Mouse (Mus musculus): ENCODE measurements at regions not wholly inside any gene's neighbourhood (a gene's known extent, or its start where the extent isn't known, plus 50 kb on each side); places are given as distances from the start of the nearest gene placed in this dataset.
"Not testable (repeated sequence)": the region's sequence is repeated elsewhere in the genome, so short reads cannot be mapped to it uniquely, and the experiment has no call there.

DNA sequence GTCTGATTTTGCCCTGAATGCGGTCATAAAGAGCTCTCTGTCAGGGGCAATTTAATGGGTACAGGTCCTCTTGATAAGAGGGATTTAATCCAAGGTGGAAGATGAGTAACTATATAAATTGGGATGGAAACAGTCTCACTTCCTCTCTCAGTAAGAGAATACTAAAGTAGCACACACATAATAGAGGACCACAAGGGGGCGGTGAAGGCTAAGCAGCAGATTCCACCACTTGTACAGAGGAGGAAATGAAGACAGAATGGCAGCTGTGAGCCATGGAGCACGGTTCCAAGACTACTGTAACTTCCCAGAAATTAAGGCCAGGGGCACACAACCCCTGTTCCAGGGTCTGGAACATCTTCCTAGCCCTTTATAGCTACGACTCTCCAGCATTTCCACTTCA is 262.6 kb upstream of the Ywhaq start:
- not testable (repeated sequence) for DNase-seq (ENCODE audit: low spot score in 2 of 2)

DNA sequence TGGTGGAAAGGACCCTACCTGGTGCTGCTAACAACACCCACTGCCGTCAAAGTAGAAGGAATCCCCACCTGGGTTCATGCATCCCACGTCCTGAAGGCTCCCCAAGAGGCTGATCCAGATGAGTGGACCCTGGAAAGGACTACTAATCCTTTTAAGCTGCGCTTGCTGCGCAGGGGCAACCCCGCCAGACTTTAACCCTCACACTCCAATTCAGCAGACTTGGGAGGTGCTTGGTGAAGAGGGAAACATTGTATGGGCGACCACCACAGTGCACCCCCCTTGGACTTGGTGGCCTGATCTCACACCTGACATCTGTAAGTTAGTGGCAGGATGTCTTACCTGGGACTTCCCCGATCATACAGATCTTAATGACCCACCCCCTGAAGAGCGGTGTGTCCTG is 231.9 kb upstream of the Ywhaq start:
- DNase-seq (ENCODE audit: low spot score in 2 of 2), result not testable (repeated sequence)

DNA sequence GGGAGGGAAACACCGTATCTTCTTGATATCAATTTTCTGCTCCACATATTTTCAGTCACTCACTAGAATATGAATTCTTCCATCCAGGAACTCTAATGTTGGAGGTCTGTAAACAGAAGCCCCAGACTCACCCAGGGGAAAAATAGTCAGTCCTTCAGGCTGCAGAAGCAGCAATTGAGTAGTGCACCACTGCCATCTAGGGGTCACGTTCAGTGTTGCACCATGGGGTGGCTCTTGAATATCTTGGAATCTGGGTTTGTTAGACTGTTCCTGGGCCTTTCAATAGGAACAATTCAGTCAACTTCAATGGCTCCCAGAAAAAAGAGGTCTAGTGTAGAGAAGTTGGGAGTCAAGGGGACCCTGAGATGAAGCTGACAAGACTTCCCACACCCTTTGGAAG is 196.3 kb upstream of the Ywhaq start:
- DNase-seq (ENCODE audit: low spot score in 2 of 2), result peak; percentile 5 to 60

DNA sequence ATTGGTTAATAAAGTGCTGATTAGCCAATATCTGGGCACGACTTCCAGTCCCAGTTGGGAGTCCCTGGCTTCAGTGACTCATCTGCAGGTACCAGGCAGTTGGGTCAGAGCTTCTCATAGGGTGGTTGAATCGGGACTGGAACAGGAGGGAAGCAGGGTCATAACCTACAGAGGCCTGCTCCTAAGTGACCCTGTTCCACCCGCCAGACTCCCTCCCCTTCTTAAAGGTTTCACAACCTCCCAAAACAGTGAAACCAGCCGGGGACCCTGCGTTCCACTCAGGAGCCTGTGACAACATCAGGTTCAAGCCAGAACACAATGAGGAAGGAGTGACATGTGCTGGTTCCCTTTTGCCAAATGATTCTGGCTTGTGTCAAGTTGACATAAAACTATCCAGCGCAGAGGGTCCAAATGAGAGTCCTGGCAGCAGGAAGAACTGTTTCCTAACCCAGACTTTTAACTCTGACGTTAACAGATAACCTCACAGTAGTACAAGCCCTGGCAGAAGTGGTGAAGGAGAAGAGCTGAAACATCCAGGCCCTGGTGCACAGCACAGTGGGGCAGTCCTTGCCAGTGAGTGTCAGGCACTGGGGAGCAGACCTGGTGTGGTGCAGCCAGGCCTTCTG is 151.1 kb upstream of the Ywhaq start:
- DNase-seq (ENCODE audit: low spot score in 2 of 2), result no peak

DNA sequence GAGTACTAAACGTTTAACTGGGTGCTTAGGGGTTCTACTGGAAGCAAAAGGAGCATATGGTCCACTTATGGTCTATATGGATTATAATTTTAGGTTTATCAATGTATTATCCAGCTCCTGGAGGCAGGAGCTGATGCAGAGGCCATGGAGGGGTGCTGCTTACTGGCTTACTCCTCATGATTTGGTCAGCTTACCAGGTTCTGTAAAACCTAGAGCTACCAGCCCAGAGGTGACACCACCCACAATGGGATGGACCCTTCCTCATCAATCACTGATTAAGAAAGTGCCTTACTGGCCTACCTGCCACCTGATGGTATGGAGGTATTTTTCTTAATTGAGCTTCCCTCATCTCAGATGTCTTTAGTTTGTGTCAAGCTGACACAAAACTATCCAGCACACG is 126.5 kb upstream of the Ywhaq start:
- DNase-seq (ENCODE audit: low spot score in 2 of 2), result not testable (repeated sequence)

DNA sequence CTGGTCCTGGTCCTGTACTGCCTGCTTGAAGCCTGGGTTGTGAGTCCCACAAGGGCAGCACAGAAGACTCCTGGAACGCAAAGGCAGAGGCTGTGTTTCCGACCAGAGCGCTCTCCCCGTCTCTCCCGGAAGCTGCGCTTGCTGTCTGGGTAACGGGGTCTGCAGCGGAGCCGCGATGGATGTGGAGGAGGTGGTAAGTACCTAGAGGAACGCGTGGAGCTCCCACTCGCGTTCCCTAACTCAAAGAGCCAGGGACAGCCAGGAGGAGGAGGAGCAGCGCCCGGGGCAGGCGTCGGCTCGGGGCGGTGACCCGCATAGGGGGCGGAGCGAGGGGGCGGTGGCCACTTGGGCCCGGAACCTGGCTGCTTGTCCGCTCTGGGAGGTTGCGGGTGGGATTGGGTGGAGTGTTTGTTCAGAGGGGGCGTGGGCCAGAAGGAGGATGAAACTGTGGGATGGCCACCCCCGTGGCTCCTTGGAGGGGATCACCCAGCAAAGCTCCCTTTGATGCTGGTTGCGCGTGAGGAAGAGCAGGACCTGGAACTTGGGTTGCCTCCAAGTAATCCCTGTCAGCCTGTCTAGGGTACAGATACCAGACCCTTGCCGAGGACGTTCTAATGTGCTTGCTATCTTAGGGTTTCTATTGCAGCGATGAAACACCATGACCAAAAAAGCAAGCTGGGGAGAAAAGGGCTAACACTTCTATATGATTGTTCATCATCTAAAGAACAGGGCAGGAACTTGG is 125.9 kb upstream of the Ywhaq start:
- peak; percentile 46 to 48 for DNase-seq (ENCODE audit: low spot score in 2 of 2)

DNA sequence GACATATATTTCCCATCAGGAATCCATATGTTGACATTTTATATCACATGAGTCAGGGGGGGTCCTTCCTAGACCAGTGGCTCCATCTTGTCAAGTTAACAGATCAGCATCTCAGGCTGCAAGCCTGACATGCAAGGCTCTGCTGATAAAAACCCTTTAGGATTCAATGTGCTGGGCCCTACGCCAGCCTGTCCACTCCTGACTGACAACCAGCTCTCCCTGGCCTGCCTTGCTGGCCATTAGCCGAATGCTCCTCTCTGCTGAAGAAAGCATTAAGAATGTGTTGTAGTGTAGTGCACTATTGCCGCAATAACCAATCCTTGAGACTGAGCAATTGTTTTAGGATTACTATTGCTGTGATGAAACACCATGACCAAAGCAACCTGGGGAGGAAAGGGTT is 114.3 kb upstream of the Ywhaq start:
- DNase-seq (ENCODE audit: low spot score in 2 of 2), result no peak

DNA sequence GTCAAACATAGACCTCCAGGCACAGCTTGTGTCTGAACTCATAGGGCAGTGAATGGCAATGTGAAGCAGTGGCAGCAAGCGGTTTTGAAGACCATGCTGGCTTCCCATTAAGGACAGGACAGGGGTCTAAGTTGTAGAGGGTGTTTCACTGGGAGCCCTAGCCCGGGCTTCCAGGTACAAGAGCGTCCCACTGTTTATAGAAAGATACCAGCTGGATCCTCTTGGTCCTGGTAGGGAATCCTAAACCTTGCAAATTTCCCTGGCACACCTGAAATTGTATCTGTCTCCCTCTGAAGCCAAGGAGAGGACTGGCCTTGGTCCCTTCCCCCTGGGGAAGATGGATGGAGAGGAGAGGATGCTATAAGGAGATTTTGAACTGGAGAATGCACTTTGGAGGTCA is 111.9 kb upstream of the Ywhaq start:
- not testable (repeated sequence) for DNase-seq (ENCODE audit: low spot score in 2 of 2)

DNA sequence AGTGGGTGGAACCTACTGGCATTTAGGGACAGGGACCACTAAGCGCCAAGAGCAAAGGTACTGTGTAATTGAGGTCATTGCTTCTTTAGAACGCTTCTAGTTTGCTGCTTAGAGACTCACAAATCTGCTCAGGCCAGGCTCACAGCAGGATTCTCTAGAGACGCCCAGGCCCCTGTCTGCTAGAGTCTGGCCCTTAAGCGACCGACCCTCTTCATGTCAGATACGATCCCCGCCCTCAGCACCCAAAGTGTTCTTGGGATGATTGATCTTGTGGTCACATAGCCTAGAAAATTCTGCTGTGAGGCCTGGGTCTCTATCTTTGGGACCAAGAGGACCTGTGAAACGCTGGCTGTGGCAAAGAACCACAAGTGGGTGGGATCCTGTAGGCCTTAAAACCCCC is 109.9 kb upstream of the Ywhaq start:
- not testable (repeated sequence) for DNase-seq (ENCODE audit: low spot score in 2 of 2)

DNA sequence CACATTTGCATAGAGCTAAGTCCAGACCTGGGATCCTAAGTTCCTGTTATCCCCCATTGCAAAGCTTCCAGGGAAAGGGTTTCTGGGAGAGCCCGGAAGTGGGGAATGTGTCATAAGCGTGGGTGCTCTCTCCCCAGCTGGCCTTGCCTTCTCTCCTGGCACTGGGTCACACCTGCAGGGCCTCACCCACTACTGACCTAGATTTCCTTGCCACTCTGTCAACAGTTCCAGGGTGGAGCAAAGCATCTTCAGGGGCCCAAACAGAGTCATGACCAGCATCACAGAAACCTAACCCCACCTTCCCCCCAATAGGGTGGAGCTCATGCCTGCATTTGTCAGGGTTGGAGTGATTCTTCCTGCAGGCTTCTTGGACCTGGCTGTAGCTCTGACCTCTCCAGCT is 109.5 kb upstream of the Ywhaq start:
- not testable (repeated sequence) for DNase-seq (ENCODE audit: low spot score in 2 of 2)

DNA sequence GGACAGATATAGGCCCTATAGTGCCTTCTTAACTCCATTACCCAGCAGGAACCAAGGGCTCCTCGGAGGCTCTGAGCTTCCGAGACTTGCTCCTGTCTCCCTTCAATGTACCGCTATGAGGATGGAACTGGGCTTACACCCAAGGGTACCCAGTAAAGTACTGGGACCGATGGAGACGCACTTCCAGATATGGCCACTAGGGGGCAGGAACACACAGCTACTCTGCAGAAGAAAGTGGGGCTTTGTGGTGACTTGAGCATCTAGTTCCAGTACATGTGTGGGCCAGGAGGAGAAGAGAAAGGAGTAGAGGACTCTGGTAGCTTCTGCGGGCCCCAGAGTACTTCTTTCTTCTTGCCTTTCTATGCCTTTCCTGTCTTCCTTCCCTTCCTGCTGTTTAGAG is 108.1 kb upstream of the Ywhaq start:
- DNase-seq (ENCODE audit: low spot score in 2 of 2), result not testable (repeated sequence)

DNA sequence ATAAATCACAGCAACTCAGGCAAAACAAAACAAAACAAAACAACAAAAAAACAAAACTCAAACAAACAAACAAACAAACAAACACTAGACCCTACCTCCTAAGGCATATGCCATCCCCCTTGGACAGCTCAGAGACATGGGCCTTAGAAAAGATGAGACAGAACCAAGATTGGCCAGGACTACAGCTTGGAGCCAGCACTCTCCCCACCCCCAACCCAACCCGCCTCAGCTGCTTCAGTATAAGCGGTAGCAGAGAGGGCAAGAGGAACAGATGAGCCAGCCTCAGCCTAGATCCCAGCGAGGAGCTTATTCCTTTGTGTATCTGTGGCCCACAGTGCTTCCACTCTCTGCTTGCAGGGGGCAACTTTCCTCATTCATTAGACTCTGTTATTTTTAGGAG is 105.2 kb upstream of the Ywhaq start:
- no peak for DNase-seq (ENCODE audit: low spot score in 2 of 2)

DNA sequence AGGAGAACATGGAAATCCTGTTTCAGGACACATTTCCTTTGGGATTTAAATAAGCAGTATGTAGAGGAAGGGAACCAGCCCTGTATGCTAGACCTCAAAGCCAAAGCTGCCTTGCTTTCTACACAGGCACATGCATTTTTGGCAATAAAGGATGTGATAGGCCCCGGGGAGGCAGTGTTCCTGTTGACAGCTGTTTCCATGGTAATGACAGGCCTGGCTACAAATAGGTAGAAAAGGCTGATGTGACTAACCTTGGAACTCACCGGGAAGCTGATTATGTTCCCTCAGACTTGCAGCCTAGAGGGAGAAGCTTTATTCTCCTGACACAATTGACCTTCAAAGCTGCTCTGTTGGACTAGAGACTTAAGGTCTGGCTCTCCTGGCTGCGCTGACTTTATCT is 101.6 kb upstream of the Ywhaq start:
- no peak for DNase-seq (ENCODE audit: low spot score in 2 of 2)

DNA sequence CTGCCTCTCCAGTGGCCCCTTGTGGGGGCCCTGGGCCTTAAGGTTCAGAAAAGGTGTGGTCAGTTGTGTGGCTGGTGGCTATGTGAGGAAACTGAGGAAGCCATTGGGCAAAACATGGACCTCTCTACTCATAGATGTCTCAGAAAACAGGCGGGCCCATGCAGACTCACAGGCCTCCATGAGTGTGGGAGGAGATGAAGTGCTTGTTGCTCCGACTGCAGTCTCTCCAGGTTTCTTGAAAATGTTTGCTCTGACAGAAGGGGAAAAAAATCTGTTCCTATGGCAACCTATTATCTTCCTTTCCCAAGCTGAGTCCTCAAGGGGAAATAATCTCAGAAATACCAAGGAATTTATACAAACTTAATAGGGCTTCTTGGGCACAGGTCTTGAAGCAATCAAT is 95.3 kb upstream of the Ywhaq start:
- DNase-seq (ENCODE audit: low spot score in 2 of 2), result no peak

DNA sequence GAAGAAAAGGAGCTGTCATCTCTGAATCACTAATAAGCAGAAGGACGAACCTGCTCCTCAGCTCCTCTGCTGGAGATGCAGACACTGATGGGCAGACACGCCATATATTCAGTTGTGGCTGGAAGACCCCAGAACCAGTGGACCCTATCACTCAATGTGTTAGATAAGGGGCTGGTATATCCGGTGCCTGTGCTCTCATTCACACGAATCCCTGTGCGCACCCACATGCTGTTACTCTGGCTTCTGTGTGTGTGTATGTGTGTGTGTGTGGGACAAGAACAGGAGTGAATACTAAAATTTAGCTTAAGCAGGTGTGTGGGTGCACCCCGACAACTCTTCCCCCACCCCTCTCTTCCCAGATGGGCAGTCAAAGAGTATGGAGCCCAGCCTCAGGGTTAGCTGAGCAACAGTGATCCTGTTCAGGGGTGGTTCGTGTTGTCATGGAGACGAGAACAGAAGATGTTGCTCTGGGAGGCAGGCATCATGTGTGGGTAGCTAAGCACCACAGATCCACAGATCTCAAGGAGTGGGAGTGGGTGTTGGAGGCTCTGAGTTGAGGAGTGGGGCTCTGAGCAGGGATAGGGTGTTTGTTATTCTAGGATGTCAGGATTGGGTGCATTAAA is 93.7 kb upstream of the Ywhaq start:
- peak; percentile 39 to 74 for DNase-seq (ENCODE audit: low spot score in 2 of 2)

DNA sequence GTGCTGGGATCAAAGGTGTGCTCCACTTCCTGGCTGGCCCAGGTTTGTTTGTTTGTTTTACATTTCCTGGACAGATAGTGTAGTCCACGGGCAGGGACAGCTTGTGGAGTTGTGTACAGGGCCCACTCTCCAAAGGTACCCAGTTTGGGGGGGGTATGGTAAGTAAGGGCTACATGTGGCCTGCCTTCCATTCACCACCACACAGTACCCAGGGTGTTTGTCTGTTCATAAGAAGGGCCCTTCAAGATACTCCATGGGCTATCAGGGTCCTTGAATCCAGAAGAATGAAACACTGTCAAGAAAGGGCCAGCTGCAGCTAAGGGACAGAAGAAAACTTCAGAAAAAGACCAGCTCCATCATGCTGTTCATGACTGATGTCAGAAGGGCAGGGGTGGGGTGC is 89.6 kb upstream of the Ywhaq start:
- DNase-seq (ENCODE audit: low spot score in 2 of 2), result no peak

DNA sequence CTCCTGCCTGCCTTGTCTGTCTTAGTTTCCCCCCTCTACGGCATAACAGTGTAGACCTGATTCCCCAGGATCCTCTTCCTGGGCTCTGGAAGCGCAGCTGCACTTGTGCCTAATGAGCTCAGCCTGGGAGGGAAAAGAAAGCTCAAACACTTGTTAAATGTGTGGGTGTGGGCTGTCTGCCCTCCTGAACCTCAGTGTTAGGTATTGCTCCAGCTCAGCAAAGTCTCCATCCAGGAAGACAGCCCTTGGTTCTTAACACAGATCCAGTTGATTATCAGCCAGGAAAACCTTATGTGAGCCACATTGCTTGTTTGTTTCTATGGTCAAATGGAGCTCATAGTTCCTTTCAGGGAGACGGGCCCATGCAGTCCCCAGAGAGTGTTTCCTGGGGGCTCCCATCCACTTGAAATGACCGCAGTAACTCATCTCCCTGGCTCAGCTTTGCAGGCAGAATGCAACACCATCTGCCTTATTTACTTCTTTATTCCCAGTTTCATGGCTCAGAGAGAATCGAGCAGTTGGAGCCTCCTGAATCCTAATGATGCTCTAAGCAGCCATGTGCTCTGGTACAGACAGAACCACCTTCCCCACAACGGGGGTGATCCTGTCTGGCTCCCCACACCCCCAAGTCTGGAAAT is 88.4 kb upstream of the Ywhaq start:
- DNase-seq (ENCODE audit: low spot score in 2 of 2), result no peak

DNA sequence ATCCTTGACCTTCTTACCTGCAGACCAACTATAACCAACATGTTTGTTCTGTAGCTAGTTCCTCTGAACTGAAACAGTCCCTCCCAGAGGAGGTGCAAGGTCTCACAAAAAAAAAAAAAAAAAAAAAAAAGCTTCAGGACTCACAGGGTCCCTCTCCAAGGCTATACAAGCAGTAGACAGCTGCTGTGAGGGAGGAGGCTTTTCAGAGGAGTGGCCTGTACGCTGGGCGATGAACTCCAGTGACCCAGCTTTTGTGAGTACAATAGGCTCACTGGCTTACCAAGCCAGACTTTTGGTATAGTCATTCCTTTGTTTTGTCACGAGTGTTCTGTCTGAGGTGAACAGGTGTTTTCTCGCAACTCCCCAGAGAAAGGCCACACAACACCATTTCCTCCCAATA is 85.8 kb upstream of the Ywhaq start:
- DNase-seq (ENCODE audit: low spot score in 2 of 2), result no peak

DNA sequence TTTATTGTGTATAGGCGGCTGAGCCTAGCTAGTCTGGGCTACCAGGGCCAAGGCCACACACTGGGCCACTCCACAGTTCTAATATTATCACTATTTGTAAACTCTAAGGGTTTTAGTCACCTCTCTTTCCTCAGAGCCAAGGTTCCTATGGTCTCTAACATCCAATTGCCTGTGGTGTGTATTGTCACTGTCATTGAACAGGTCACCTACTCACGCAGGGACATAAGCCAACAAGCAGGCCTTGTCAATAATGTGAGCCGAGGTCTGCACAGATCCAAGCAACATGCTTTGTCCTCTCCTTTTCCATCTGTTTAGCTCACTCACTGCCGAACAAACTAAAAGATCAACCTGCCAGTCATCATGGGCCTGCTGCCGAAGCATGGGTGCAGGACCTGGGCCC is 79.5 kb upstream of the Ywhaq start:
- no peak for DNase-seq (ENCODE audit: low spot score in 2 of 2)

DNA sequence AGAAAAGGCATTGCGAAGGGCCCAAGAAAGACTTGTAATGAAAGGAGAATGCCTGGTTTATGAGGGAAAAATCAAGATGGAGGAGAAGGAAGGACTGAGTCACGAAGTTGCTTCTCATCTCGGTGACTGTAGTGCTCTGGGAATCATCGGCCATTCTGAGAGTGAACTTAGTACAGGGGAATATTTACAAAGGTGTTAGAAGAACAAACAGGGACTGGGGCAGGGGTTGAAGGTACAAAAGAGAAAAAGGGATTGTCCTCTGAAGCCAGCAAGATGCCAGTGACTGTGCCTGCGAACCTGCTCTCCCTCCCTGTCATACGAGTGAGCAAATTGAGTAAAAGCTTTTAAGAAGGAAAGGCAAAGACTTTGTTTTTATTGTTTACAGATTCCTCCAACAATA is 78.1 kb upstream of the Ywhaq start:
- DNase-seq (ENCODE audit: low spot score in 2 of 2), result no peak

DNA sequence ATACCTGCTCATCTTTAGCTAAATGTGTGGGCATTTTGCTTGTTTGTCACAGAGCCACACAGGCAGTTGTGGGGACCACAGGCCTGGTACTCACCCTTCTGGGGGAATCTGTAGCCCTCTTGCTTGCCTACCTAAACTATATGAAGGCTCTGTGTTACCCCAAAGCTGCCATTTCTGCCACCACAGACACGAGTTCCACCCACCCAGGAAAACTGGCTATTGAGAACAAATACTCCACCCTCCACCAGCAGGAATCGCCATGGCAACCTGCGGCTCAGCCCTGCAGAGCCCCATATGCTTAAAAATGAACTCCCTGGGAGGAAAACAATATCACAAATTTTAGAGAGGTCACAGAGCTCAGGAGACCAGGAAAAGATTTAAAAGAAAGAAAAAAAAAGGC is 76.0 kb upstream of the Ywhaq start:
- peak in 1 of 2 experiments; percentile 27 for DNase-seq (ENCODE audit: low spot score in 2 of 2)

DNA sequence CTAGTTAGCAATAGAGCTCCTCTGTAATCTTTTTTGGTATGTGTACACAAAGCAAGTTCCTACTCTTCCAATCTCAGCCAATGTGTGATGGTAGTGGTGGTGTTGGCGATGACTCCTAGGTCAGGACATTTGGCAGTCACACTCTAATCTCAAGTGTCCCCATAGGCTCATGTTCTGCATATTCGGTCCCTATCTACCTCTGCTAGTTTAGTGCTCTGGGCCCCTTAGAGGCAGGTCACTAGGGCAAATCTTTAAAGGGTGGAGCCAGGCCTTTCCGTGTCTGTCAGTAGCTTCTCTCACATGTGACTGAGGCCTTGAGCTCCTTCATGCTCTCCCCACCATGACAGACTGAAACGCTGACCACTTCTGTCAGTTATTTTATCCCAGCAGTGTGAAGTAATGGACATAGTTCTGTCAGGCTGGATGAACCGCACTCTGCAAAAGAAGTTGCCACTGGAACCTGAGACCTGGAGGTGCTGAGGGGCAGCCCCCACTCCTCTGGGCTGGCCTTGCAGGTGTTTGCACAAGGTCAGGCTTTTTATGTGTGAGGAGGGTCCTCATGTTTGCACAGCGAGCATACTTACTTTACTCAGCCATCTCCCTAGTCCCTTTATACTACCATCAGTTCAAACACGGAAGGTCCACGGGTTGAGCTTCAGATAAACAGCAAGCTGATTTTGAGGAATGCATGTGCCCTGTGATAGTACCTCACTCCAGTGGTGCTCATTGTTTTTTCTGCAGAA is 75.3 kb upstream of the Ywhaq start:
- no peak for DNase-seq (ENCODE audit: low spot score in 2 of 2)
